Mouse (Mus musculus) megakaryocyte, adult 5-6 weeks (primary cell): ENCODE data around the gene Il17rb. TPM values are rescaled to one million over a fixed set of nuclear protein-coding genes. Genes with fewer than 3 reads are reported as not detected.

Experiments used
- ATAC-seq: 2 replicates; pipeline ENCODE4 v1.8.0; 2016; ENCODE audit warnings: mild to moderate bottlenecking, inconsistent platforms; ENCODE audit not compliant: poor library complexity, severe bottlenecking
- total RNA-seq, 2 experiments: library from RNA; stranded (forward) in 1 of 2; stranded (reverse) in 1 of 2; fragments of 153-499, 151-499 nt in 1 of 2; fragments of 221-1000, 200-1000 nt in 1 of 2; gene quantifications; 2 replicates each; pipeline versions ENCODE4 v1.2.3 to v1.2.4; 2015 to 2017

Il17rb gene
- total RNA-seq, 2 experiments from 2014 or later: 2.2 to 2.3 TPM

DNA sequence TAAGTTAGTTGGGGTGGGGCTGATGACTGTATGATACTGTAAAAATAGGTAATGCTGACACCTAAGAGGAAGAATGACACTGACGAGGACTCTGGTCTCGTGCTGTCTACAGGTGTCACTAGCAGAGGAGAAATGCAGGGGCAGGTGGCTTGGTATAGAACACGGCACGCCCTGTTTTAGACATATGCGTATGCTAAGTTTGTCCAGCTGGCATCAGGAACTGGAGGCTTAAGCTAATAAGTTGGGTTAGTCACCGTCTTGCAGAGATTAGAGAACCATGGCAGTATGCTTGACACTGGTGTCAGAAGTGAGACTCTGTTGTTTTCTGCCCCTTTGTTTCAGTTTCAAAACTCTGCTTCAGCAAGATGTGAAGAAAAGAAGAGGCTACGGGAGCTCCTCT lies 37.2 kb downstream of the Il17rb start:
- ATAC-seq: no peak

DNA sequence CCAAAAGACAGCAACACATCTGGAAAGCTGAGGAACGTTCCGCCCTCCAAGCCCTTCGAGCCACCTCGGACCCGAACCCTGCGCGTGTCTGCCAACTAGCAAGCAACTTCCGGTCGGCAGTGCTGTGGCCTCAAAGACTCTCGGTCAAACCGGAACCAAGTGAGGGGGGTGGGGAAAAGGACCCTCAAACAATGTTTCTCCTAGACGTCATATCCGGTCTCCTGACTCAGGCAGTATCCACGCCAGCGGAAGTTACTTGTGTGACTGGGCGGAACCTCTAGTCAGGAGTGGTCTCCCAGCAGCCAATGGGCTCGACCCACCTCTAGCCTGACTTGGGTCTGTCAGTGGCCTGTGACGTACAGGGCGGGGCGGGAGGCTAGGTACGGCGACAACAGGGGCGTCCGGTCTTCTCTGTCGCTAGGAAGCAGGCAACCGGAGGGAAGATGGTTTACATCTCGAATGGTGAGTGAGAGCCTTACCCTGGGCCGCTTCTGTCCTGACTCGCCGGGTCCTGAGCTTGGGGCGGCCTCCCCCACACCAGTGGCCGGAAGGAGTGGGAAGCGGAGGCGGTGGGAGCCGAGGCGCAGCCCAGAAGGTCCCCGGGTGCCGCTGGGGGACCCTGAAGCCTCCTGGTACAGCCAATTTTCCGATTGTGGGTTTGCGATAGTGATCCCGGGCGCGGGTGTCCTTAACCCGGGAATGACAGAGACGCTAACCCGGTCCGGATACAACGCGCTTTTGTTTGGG lies 40.4 kb downstream of the Il17rb start, which contains the start of gene Selenok:
Gene Selenok, plus strand, starts transcription at position 234 of the 747 bp plus-strand sequence.
- ATAC-seq: peak; percentile 95

DNA sequence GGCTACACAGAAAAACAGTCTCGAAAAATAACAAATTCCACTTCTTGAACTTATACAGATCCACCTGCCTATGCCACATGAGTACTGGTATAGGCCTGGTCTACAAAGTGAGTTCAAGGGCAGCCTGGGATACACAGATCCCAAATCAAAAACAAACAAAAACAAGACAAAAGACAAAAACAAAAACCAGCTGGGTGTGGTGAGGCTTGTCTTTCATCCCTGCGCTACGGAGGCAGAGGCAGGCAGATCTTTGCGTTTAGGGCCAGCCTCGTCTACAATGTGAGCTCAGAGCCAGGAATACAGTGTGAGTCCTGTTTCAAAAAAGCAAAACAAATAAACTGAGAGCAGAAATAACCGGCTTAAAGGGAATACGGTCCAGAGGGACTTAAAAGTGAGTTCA lies 41.1 kb downstream of the Il17rb start:
- ATAC-seq: no peak

DNA sequence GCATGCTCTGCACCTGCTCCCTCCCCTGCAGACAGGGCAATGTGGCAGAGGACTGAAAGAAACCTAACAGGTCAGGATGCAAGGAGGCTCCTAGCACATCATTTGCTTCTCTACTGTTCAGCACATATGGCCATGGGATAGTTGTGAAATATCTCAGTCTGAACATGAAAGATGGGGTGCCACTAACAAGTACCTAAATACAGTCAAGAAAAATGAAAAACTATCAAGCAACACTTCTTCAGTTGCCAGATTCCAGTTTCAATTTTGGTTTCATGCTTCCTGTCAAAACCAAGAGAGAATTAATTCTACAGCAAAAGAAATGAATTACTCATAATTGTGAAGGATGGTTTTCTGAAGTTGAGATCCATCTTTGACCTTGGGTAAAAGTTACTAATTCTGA lies 51.3 kb downstream of the Il17rb start:
- no peak for ATAC-seq

DNA sequence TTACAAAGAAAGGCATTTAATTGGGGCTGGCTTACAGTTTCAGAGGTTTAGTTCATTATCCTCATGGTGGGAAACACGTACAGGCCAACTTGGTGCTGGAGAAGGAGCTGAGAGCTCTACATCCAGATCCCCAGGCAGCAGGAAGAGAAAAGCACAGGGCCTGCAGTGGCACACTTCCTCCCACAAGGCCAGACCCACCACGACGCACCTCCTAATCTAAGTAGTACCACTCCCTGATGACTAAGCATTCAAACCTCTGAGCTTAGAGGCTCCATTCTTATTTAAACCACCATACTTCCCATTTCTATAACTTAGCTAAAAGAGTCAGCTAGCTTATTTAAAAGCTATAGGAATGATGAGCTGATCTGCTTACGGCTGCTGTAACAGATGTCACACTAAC lies 57.9 kb downstream of the Il17rb start:
- ATAC-seq: peak; percentile 99

DNA sequence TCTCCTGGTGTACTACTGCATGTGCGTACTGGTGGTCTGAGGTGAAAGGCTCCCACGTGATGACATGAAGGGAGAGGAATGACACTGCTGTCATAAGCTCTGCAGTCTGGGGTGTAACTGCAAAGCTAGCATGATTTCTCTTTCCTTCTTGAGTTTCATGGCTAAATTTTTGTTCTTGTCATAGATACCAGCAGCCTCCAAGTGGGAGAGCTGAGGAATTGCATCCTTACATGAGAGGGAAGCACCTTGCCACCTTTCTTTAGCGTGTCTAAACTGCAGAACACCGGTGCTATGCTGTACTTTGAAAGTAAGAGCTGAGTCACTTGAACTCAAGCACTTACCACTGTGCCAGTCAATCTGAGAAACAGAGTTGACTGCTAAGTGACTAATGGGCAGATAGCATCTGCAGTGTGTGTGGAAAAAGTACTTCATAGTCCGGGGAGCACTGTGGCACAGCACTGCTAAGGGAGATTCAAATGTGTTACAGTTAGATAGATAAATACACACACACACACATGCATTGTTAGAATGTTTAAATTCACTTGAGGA lies 61.9 kb downstream of the Il17rb start:
- no peak for ATAC-seq

Other genes with a start within 250 kb of the Il17rb start
- 118 and 139 TPM in 2 replicates for gene Selenok, start 40.6 kb downstream of the Il17rb start, total RNA-seq (2015)
- 221 and 235 TPM in 2 replicates for gene Selenok, start 40.6 kb downstream of the Il17rb start, total RNA-seq (2017)
- gene Actr8, start 30.6 kb downstream of the Il17rb start, total RNA-seq (2015): 19.9 and 27.3 TPM in 2 replicates
- 24.4 and 29.7 TPM in 2 replicates for gene Actr8, start 30.6 kb downstream of the Il17rb start, total RNA-seq (2017)
- gene Chdh, start 127 bp upstream of the Il17rb start, total RNA-seq (2015): 7.2 and 10.4 TPM in 2 replicates
- 9.8 TPM in 2 replicates for gene Chdh, start 127 bp upstream of the Il17rb start, total RNA-seq (2017)